Mouse (Mus musculus) liver, embryonic 15.5 days (tissue): Measurements from ENCODE around the gene Fbxo21. TPM values are rescaled to one million over a fixed set of nuclear protein-coding genes. Genes with fewer than 3 reads are reported as not detected.

Experiments used
- ATAC-seq: fragments of 200-750 bp; cut with Nextera tagmentation; 2 replicates; pipeline ENCODE4 v1.8.0; 2017; ENCODE audit warnings: moderate number of reproducible peaks, mild to moderate bottlenecking, moderate library complexity; ENCODE audit not compliant: insufficient read depth
- H3K27ac ChIP-seq: fragments of 300-500 bp; sonication (generic); replicated peaks from 2 replicates; pipeline ENCODE4 v1.5.1; 2015; ENCODE audit warnings: mild to moderate bottlenecking, inconsistent platforms
- H3K27me3 ChIP-seq: fragments of 300-500 bp; sonication (generic); 2 replicates; pipeline ENCODE4 v1.6.1; 2015; ENCODE audit warnings: mild to moderate bottlenecking, inconsistent platforms
- H3K36me3 ChIP-seq: fragments of 300-500 bp; sonication (generic); replicated peaks from 2 replicates; pipeline ENCODE4 v1.6.1; 2015; ENCODE audit warnings: moderate library complexity, mild to moderate bottlenecking, inconsistent platforms
- H3K4me1 ChIP-seq: fragments of 300-500 bp; sonication (generic); replicated peaks from 2 replicates; pipeline ENCODE4 v1.6.1; 2015; ENCODE audit warnings: inconsistent platforms
- H3K4me2 ChIP-seq: fragments of 300-500 bp; sonication (generic); 2 replicates; pipeline ENCODE4 v1.6.1; 2015; ENCODE audit warnings: moderate library complexity, mild to moderate bottlenecking, inconsistent platforms
- H3K4me3 ChIP-seq: fragments of 300-500 bp; sonication (generic); replicated peaks from 2 replicates; pipeline ENCODE4 v1.5.1; 2015; ENCODE audit warnings: mild to moderate bottlenecking, inconsistent platforms
- H3K9ac ChIP-seq: fragments of 300-500 bp; sonication (generic); 2 replicates; pipeline ENCODE4 v1.6.1; 2015; ENCODE audit warnings: moderate library complexity, mild to moderate bottlenecking, inconsistent platforms
- H3K9me3 ChIP-seq: fragments of 300-500 bp; sonication (generic); replicated peaks from 2 replicates; pipeline ENCODE4 v1.6.1; 2016; ENCODE audit warnings: inconsistent platforms
- WGBS: fragments of 180-500 bp; shearing (Covaris S2); methylation state at CpG from one replicate; pipeline ENCODE4 v1.1.7; 2015; ENCODE audit warnings: mixed read lengths; ENCODE audit not compliant: insufficient replicate concordance; 5-methylcytosine and 5-hydroxymethylcytosine counted together
- polyA plus RNA-seq: library from polyadenylated mRNA; unstranded; fragments of >200 nt; fragmentation: Nextera tagmentation; extraction: Ambion mirVana; gene quantifications from 2 replicates; pipeline ENCODE4 v1.2.1, GENCODE M21; 2015

Gene Fbxo21
- polyA plus RNA-seq, 1 experiment from 2014 or later, result 14.2 TPM

DNA sequence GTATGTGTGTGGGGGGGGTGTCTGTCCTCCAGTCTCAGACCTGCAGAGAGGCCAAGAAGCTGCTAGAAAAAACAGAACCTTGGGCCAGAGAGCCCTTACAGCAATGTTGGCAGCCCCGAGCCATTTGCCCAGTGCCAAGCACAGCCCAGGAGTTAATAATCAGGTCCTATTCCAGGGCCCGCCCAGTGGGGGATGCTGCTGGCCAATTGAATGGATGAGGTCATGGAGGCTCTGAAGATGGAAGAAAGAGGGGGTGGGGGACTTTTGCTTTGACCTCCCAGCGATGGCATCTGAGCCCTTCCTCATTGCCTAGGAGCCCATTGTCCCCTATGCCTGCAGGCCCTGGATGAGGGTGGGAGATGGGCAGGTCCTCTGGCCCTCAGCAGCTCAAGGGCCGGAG, 55.0 kb downstream of the Fbxo21 start:
- Histone ChIP-seq H3K27ac (no peak overlapping the region), H3K36me3 (no peaks in the 10 kb centered on the region), H3K9ac (no peak overlapping the region), H3K27me3 (peaks cover 53% of the 10 kb centered on the region), H3K9me3 (no peaks in the 10 kb centered on the region), H3K4me1 (peaks cover 13% of the 10 kb centered on the region; the same call in 1 of the 2 replicates), H3K4me3 (no peak overlapping the region), H3K4me2 (no peak overlapping the region)
- 44% methylated on average over 4 of the region's 4 CpGs for WGBS
- ATAC-seq, result no peak

GRCm38 (mm10) chr5:118033328-118033727, 56.8 kb downstream of the Fbxo21 start:
- no peak for ATAC-seq
- no peak overlapping the region for H3K4me2 ChIP-seq
- no peak overlapping the region for H3K4me3 ChIP-seq
- no peaks in the 10 kb centered on the region for H3K36me3 ChIP-seq
- H3K9ac ChIP-seq, result no peak overlapping the region
- H3K4me1 ChIP-seq, result peaks cover 6% of the 10 kb centered on the region; the same call in 1 of the 2 replicates
- WGBS, result 34% methylated on average over 4 of the region's 4 CpGs
- no peak overlapping the region for H3K27ac ChIP-seq
- peaks cover 34% of the 10 kb centered on the region for H3K27me3 ChIP-seq
- no peaks in the 10 kb centered on the region for H3K9me3 ChIP-seq

DNA sequence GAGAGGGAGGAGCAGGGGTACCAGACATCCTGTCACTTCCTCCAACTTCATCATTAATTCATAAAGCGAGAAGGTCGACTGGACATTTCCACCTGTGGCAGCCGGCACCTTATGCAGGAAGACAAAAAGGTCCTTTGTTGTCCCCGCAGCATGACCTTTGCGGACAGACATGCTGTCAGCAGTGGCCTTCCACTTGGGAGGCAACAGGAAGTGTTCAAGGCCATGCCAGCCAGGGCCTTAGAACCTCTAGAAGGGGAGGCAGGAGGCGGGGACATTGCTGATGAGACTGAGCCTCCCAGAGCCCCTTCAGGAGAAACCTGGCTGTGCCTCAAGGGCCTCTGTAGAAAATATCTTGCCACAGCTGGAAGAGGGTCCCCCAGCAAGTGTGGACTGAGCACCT, 57.2 kb downstream of the Fbxo21 start:
- Histone ChIP-seq H3K4me3 (no peak overlapping the region), H3K9me3 (no peaks in the 10 kb centered on the region), H3K27ac (no peak overlapping the region), H3K9ac (no peak overlapping the region), H3K36me3 (no peaks in the 10 kb centered on the region), H3K4me1 (peaks cover 2% of the 10 kb centered on the region; the same call in 1 of the 2 replicates), H3K27me3 (peaks cover 30% of the 10 kb centered on the region), H3K4me2 (no peak overlapping the region)
- ATAC-seq, result no peak
- 50% methylated on average over 6 of the region's 6 CpGs for WGBS

DNA sequence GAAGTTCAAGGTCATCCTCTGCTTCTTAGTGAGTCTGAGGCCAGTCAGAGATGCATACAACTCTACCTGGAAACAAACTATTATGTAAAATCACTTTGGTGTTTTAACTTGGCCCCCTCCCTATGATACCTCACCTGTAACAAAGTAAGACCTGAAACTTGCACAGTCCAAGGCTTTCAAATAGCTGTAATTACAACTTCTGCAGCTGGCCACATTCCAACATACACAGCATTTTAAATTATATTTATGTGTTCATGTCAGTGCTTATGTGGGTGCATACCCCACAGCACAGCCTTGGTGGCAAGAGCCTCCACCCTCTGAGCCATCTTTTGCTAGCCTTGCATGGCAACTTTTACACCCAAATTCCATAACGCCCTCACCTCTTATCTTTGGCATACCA, 58.1 kb downstream of the Fbxo21 start:
- 69% methylated on average over 1 of the region's 1 CpGs for WGBS
- no peak for ATAC-seq
- peaks cover 21% of the 10 kb centered on the region for H3K27me3 ChIP-seq

DNA sequence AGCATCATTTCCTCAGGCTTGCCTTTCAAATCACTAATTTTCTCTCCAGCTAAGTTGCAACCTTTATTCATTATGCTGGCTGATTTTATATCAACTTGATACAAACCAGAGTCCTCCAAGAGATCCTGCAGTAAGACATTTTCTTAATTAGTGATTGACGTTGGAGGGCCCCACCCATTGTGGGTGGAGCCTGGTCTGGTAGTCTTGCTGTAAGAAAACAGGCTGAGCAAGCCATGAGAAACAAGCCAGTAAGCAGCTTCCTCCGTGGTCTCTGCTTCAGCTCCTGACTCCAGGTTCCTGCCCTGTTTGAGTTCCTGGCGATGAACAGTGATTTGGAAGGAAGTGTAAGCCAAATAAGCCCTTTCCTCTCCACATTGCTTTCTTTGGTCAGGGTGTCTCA, 59.3 kb downstream of the Fbxo21 start:
- Histone ChIP-seq H3K9ac (no peak overlapping the region), H3K4me2 (no peak overlapping the region), H3K27ac (no peak overlapping the region), H3K9me3 (no peaks in the 10 kb centered on the region), H3K4me1 (no peaks in the 10 kb centered on the region), H3K27me3 (peaks cover 10% of the 10 kb centered on the region), H3K4me3 (no peak overlapping the region), H3K36me3 (no peaks in the 10 kb centered on the region)
- 35% methylated on average over 3 of the region's 3 CpGs for WGBS
- no peak for ATAC-seq

More for the DNA sequence above, 58.1 kb downstream of the Fbxo21 start:
- no peaks in the 10 kb centered on the region for H3K36me3 ChIP-seq
- H3K4me1 ChIP-seq, result no peaks in the 10 kb centered on the region
- H3K4me3 ChIP-seq, result no peak overlapping the region
- no peak overlapping the region for H3K9ac ChIP-seq
- no peak overlapping the region for H3K27ac ChIP-seq
- no peaks in the 10 kb centered on the region for H3K9me3 ChIP-seq
- no peak overlapping the region for H3K4me2 ChIP-seq

GRCm38 (mm10) chr5:118036888-118037797, 60.6 kb downstream of the Fbxo21 start:
- H3K9ac ChIP-seq, result no peak overlapping the region
- no peaks in the 10 kb centered on the region for H3K4me1 ChIP-seq
- H3K4me2 ChIP-seq, result no peak overlapping the region
- H3K36me3 ChIP-seq, result no peaks in the 10 kb centered on the region
- 38% methylated on average over 25 of the region's 25 CpGs for WGBS
- no peaks in the 10 kb centered on the region for H3K9me3 ChIP-seq
- H3K4me3 ChIP-seq, result no peak overlapping the region
- no peak for ATAC-seq
- H3K27me3 ChIP-seq, result no peaks in the 10 kb centered on the region
- H3K27ac ChIP-seq, result no peak overlapping the region

DNA sequence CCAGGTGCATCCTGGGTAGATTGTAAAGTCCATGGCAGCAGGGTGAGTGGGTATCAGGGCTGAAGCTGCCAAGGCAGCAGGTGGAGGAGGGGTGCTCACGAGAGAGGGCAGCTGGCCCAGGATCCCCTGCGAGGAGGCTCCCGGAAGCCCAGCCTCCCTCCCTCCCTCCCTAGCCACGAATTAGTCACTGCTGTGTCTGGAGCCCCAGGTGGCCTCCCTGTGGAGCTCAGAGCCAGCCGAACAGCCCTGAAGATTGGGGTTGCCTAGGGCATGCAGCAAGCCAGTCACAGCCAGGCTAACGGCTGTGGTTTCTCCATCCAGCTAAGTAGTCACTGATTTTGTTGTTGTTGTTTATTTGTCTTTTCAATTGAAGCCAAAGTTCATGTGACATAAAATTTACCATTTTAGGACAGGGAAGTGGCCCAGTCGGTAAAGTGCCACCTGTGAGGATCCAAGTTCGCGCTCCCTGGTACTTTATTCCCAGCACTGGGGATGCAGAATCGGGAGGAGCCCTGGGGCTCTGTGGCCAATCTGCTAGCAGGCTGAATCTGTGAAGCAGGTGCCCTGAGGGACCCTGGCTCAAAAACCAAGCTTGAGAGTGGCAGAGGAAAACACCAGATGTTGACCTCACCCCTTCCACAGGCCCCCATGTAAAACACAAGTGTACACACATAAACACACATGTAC, 61.4 kb downstream of the Fbxo21 start:
- H3K27me3 ChIP-seq, result no peaks in the 10 kb centered on the region

GRCm38 (mm10) chr5:118039241-118039668, 62.7 kb downstream of the Fbxo21 start:
- no peak overlapping the region for H3K9ac ChIP-seq
- no peak overlapping the region for H3K4me3 ChIP-seq
- WGBS, result 56% methylated on average over 12 of the region's 12 CpGs
- H3K27ac ChIP-seq, result no peak overlapping the region
- no peak overlapping the region for H3K4me2 ChIP-seq
- no peaks in the 10 kb centered on the region for H3K4me1 ChIP-seq
- H3K27me3 ChIP-seq, result no peaks in the 10 kb centered on the region
- no peaks in the 10 kb centered on the region for H3K9me3 ChIP-seq
- H3K36me3 ChIP-seq, result no peaks in the 10 kb centered on the region
- no peak for ATAC-seq

More for the DNA sequence above, 61.4 kb downstream of the Fbxo21 start:
- WGBS, result 10% methylated on average over 10 of the region's 10 CpGs
- H3K4me1 ChIP-seq, result no peaks in the 10 kb centered on the region
- no peak overlapping the region for H3K4me2 ChIP-seq
- no peak overlapping the region for H3K27ac ChIP-seq
- no peak overlapping the region for H3K9ac ChIP-seq
- H3K4me3 ChIP-seq, result no peak overlapping the region
- H3K9me3 ChIP-seq, result no peaks in the 10 kb centered on the region
- H3K36me3 ChIP-seq, result no peaks in the 10 kb centered on the region
- ATAC-seq, result no peak

DNA sequence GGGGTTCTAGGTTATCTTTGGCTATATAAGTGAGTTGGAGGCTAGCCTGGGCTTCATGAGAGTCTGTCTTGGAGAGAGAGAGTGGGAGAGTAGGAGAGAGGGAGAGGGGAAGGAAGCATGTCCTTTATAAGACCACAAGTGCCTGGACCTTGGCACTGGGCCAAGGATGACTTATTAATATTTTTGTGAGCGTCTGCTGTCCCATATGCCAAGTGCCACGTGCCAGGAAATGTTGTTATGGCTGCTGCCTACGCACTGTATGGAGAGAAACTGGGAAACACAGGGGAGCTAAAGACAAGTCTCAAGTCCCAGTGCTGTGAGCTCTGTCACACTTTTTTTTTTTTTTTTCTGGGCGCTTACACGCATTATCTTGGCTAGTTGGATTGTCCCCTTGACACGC, 66.1 kb downstream of the Fbxo21 start:
- Histone ChIP-seq H3K4me2 (no peak overlapping the region), H3K27ac (no peak overlapping the region), H3K4me1 (no peaks in the 10 kb centered on the region), H3K36me3 (no peaks in the 10 kb centered on the region), H3K4me3 (no peak overlapping the region), H3K9me3 (no peaks in the 10 kb centered on the region), H3K27me3 (no peaks in the 10 kb centered on the region), H3K9ac (no peak overlapping the region)
- ATAC-seq, result no peak
- WGBS, result 61% methylated on average over 6 of the region's 6 CpGs

- no peak overlapping the region for H3K9ac ChIP-seq
- H3K4me1 ChIP-seq, result no peaks in the 10 kb centered on the region
- WGBS, result 65% methylated on average over 4 of the region's 4 CpGs
Measured at GRCm38 (mm10) chr5:118043761-118044160, 67.2 kb downstream of the Fbxo21 start.

GRCm38 (mm10) chr5:118044907-118045306, 68.4 kb downstream of the Fbxo21 start:
- Histone ChIP-seq H3K36me3 (no peaks in the 10 kb centered on the region), H3K9ac (no peak overlapping the region)

More at GRCm38 (mm10) chr5:118043761-118044160, 67.2 kb downstream of the Fbxo21 start:
- H3K4me3 ChIP-seq, result no peak overlapping the region
- H3K27me3 ChIP-seq, result no peaks in the 10 kb centered on the region
- no peak overlapping the region for H3K4me2 ChIP-seq
- no peaks in the 10 kb centered on the region for H3K9me3 ChIP-seq
- H3K27ac ChIP-seq, result no peak overlapping the region
- no peak for ATAC-seq
- H3K36me3 ChIP-seq, result no peaks in the 10 kb centered on the region

More at GRCm38 (mm10) chr5:118044907-118045306, 68.4 kb downstream of the Fbxo21 start:
- Histone ChIP-seq H3K4me1 (no peaks in the 10 kb centered on the region), H3K9me3 (no peaks in the 10 kb centered on the region), H3K4me3 (no peak overlapping the region), H3K4me2 (no peak overlapping the region), H3K27me3 (no peaks in the 10 kb centered on the region), H3K27ac (no peak overlapping the region)
- WGBS, result 64% methylated on average over 6 of the region's 6 CpGs
- ATAC-seq, result no peak
